Mouse (Mus musculus): ENCODE measurements at regions not wholly inside any gene's neighbourhood (a gene's known extent, or its start where the extent isn't known, plus 50 kb on each side); places are given as distances from the start of the nearest gene placed in this dataset.

GRCm38 (mm10) chr9:98091105-98091504, 58.1 kb upstream of the Clstn2 start:
- Histone ChIP-seq H3K36me3 (ENCODE audit: control insufficient read depth, insufficient read depth, low read length) (no peaks in the 10 kb centered on the region), H3K4me3 (ENCODE audit: low read depth, low read length) (no peak overlapping the region), H3K27me3 (ENCODE audit: control insufficient read depth, insufficient read depth, low read length) (no peaks in the 10 kb centered on the region), H3K9me3 (ENCODE audit: control insufficient read depth, low read length) (no peaks in the 10 kb centered on the region), H3K4me1 (ENCODE audit: control insufficient read depth, insufficient read depth, low read length) (no peaks in the 10 kb centered on the region), H3K9ac (replicated peaks; ENCODE audit: low read depth, low read length) (no peak overlapping the region), H3K4me2 (ENCODE audit: low read depth, low read length) (no peak overlapping the region), H3K27ac (ENCODE audit: low read depth, low read length) (no peak overlapping the region)
- WGBS = 89% methylated on average over 1 of the region's 1 CpGs
- no peak for ATAC-seq (ENCODE audit: low read depth)

GRCm38 (mm10) chr9:98095064-98095790, 62.2 kb upstream of the Clstn2 start:
- no peak overlapping the region for H3K9ac ChIP-seq (replicated peaks; ENCODE audit: low read depth, low read length)
- no peak for ATAC-seq (ENCODE audit: low read depth)
- no peaks in the 10 kb centered on the region for H3K4me1 ChIP-seq (ENCODE audit: control insufficient read depth, insufficient read depth, low read length)
- no peak overlapping the region for H3K4me3 ChIP-seq (ENCODE audit: low read depth, low read length)
- H3K4me2 ChIP-seq (ENCODE audit: low read depth, low read length) = no peak overlapping the region
- H3K27me3 ChIP-seq (ENCODE audit: control insufficient read depth, insufficient read depth, low read length) = no peaks in the 10 kb centered on the region
- WGBS = 71% methylated on average over 10 of the region's 10 CpGs
- H3K27ac ChIP-seq (ENCODE audit: low read depth, low read length) = no peak overlapping the region
- no peaks in the 10 kb centered on the region for H3K36me3 ChIP-seq (ENCODE audit: control insufficient read depth, insufficient read depth, low read length)
- H3K9me3 ChIP-seq (ENCODE audit: control insufficient read depth, low read length) = no peaks in the 10 kb centered on the region

GRCm38 (mm10) chr9:98123390-98123789, 90.4 kb upstream of the Clstn2 start:
- Histone ChIP-seq H3K9me3 (ENCODE audit: control insufficient read depth, low read length) (no peaks in the 10 kb centered on the region), H3K27me3 (ENCODE audit: control insufficient read depth, insufficient read depth, low read length) (no peaks in the 10 kb centered on the region), H3K27ac (ENCODE audit: low read depth, low read length) (no peak overlapping the region), H3K9ac (replicated peaks; ENCODE audit: low read depth, low read length) (no peak overlapping the region), H3K4me3 (ENCODE audit: low read depth, low read length) (no peak overlapping the region), H3K4me1 (ENCODE audit: control insufficient read depth, insufficient read depth, low read length) (no peaks in the 10 kb centered on the region), H3K36me3 (ENCODE audit: control insufficient read depth, insufficient read depth, low read length) (no peaks in the 10 kb centered on the region), H3K4me2 (ENCODE audit: low read depth, low read length) (no peak overlapping the region)
- ATAC-seq (ENCODE audit: low read depth) = no peak
- 57% methylated on average over 6 of the region's 6 CpGs for WGBS

GRCm38 (mm10) chr9:98129596-98129995, 96.6 kb upstream of the Clstn2 start:
- WGBS = 86% methylated on average over 4 of the region's 4 CpGs
- Histone ChIP-seq H3K4me1 (ENCODE audit: control insufficient read depth, insufficient read depth, low read length) (no peaks in the 10 kb centered on the region), H3K4me3 (ENCODE audit: low read depth, low read length) (no peak overlapping the region), H3K27ac (ENCODE audit: low read depth, low read length) (no peak overlapping the region), H3K27me3 (ENCODE audit: control insufficient read depth, insufficient read depth, low read length) (no peaks in the 10 kb centered on the region), H3K9ac (replicated peaks; ENCODE audit: low read depth, low read length) (no peak overlapping the region), H3K4me2 (ENCODE audit: low read depth, low read length) (no peak overlapping the region), H3K9me3 (ENCODE audit: control insufficient read depth, low read length) (no peaks in the 10 kb centered on the region), H3K36me3 (ENCODE audit: control insufficient read depth, insufficient read depth, low read length) (no peaks in the 10 kb centered on the region)
- no peak for ATAC-seq (ENCODE audit: low read depth)

- no peak overlapping the region for H3K9ac ChIP-seq (replicated peaks; ENCODE audit: low read depth, low read length)
- H3K4me2 ChIP-seq (ENCODE audit: low read depth, low read length) = no peak overlapping the region
- no peaks in the 10 kb centered on the region for H3K36me3 ChIP-seq (ENCODE audit: control insufficient read depth, insufficient read depth, low read length)
- H3K27ac ChIP-seq (ENCODE audit: low read depth, low read length) = no peak overlapping the region
- H3K9me3 ChIP-seq (ENCODE audit: control insufficient read depth, low read length) = no peaks in the 10 kb centered on the region
- no peak overlapping the region for H3K4me3 ChIP-seq (ENCODE audit: low read depth, low read length)
- H3K4me1 ChIP-seq (ENCODE audit: control insufficient read depth, insufficient read depth, low read length) = no peaks in the 10 kb centered on the region
- ATAC-seq (ENCODE audit: low read depth) = no peak
- whole genome bisulfite sequencing = 80% methylated on average over 5 of the region's 5 CpGs
- no peaks in the 10 kb centered on the region for H3K27me3 ChIP-seq (ENCODE audit: control insufficient read depth, insufficient read depth, low read length)
These were observed 97.9 kb upstream of the Clstn2 start for GRCm38 (mm10) chr9:98130849-98131248.

GRCm38 (mm10) chr9:98140546-98140945, 107.6 kb upstream of the Clstn2 start:
- no peak for ATAC-seq (ENCODE audit: low read depth)
- Histone ChIP-seq H3K4me1 (ENCODE audit: control insufficient read depth, insufficient read depth, low read length) (no peaks in the 10 kb centered on the region), H3K9ac (replicated peaks; ENCODE audit: low read depth, low read length) (no peak overlapping the region), H3K9me3 (ENCODE audit: control insufficient read depth, low read length) (no peaks in the 10 kb centered on the region), H3K4me3 (ENCODE audit: low read depth, low read length) (no peak overlapping the region), H3K27me3 (ENCODE audit: control insufficient read depth, insufficient read depth, low read length) (no peaks in the 10 kb centered on the region), H3K27ac (ENCODE audit: low read depth, low read length) (no peak overlapping the region), H3K36me3 (ENCODE audit: control insufficient read depth, insufficient read depth, low read length) (no peaks in the 10 kb centered on the region), H3K4me2 (ENCODE audit: low read depth, low read length) (no peak overlapping the region)

- H3K27ac ChIP-seq (ENCODE audit: low read depth, low read length) = no peak overlapping the region
- no peaks in the 10 kb centered on the region for H3K9me3 ChIP-seq (ENCODE audit: control insufficient read depth, low read length)
- H3K4me2 ChIP-seq (ENCODE audit: low read depth, low read length) = no peak overlapping the region
- 62% methylated on average over 7 of the region's 7 CpGs for WGBS
- no peaks in the 10 kb centered on the region for H3K27me3 ChIP-seq (ENCODE audit: control insufficient read depth, insufficient read depth, low read length)
- ATAC-seq (ENCODE audit: low read depth) = no peak
- H3K9ac ChIP-seq (replicated peaks; ENCODE audit: low read depth, low read length) = no peak overlapping the region
- H3K36me3 ChIP-seq (ENCODE audit: control insufficient read depth, insufficient read depth, low read length) = no peaks in the 10 kb centered on the region
- H3K4me3 ChIP-seq (ENCODE audit: low read depth, low read length) = no peak overlapping the region
- no peaks in the 10 kb centered on the region for H3K4me1 ChIP-seq (ENCODE audit: control insufficient read depth, insufficient read depth, low read length)
These were observed 109.1 kb upstream of the Clstn2 start for GRCm38 (mm10) chr9:98142121-98142520.

GRCm38 (mm10) chr9:98146901-98147300, 113.9 kb upstream of the Clstn2 start:
- Histone ChIP-seq H3K9ac (replicated peaks; ENCODE audit: low read depth, low read length) (no peak overlapping the region), H3K27ac (ENCODE audit: low read depth, low read length) (no peak overlapping the region), H3K4me1 (ENCODE audit: control insufficient read depth, insufficient read depth, low read length) (no peaks in the 10 kb centered on the region), H3K27me3 (ENCODE audit: control insufficient read depth, insufficient read depth, low read length) (no peaks in the 10 kb centered on the region), H3K36me3 (ENCODE audit: control insufficient read depth, insufficient read depth, low read length) (no peaks in the 10 kb centered on the region), H3K9me3 (ENCODE audit: control insufficient read depth, low read length) (no peaks in the 10 kb centered on the region), H3K4me2 (ENCODE audit: low read depth, low read length) (no peak overlapping the region), H3K4me3 (ENCODE audit: low read depth, low read length) (no peak overlapping the region)
- 81% methylated on average over 5 of the region's 5 CpGs for WGBS
- no peak for ATAC-seq (ENCODE audit: low read depth)

GRCm38 (mm10) chr9:98158421-98158820, 125.4 kb upstream of the Clstn2 start:
- no peak overlapping the region for H3K27ac ChIP-seq (ENCODE audit: low read depth, low read length)
- H3K36me3 ChIP-seq (ENCODE audit: control insufficient read depth, insufficient read depth, low read length) = no peaks in the 10 kb centered on the region
- H3K27me3 ChIP-seq (ENCODE audit: control insufficient read depth, insufficient read depth, low read length) = no peaks in the 10 kb centered on the region
- H3K4me2 ChIP-seq (ENCODE audit: low read depth, low read length) = no peak overlapping the region
- H3K9ac ChIP-seq (replicated peaks; ENCODE audit: low read depth, low read length) = no peak overlapping the region
- WGBS = 91% methylated on average over 2 of the region's 2 CpGs
- no peak overlapping the region for H3K4me3 ChIP-seq (ENCODE audit: low read depth, low read length)
- ATAC-seq (ENCODE audit: low read depth) = no peak
- H3K4me1 ChIP-seq (ENCODE audit: control insufficient read depth, insufficient read depth, low read length) = no peaks in the 10 kb centered on the region
- H3K9me3 ChIP-seq (ENCODE audit: control insufficient read depth, low read length) = no peaks in the 10 kb centered on the region
